Mouse (Mus musculus): ENCODE results near the gene Naa16.
A peak's percentile ranks its signal among the peaks of the same experiment; 100 is the strongest.

Gene Naa16

GRCm38 (mm10) chr14:79327033-79327432 is 63.5 kb downstream of the Naa16 start:
- peak; percentile 66 for DNase-seq

GRCm38 (mm10) chr14:79324112-79324840 is 66.3 kb downstream of the Naa16 start:
- no peak for DNase-seq

GRCm38 (mm10) chr14:79321881-79322280 is 68.7 kb downstream of the Naa16 start:
- DNase-seq: no peak

GRCm38 (mm10) chr14:79321152-79321551 is 69.4 kb downstream of the Naa16 start:
- DNase-seq: peak; percentile 50

- no peak for DNase-seq
Observed at GRCm38 (mm10) chr14:79317602-79318001, 73.0 kb downstream of the Naa16 start.

- no peak for DNase-seq
Observed at GRCm38 (mm10) chr14:79315877-79316276, 74.7 kb downstream of the Naa16 start.

- DNase-seq: no peak
Observed at GRCm38 (mm10) chr14:79314245-79315010, 76.2 kb downstream of the Naa16 start.

- peak; percentile 43 for DNase-seq
Observed at GRCm38 (mm10) chr14:79313439-79314175, 77.0 kb downstream of the Naa16 start.

- no peak for DNase-seq
Observed at GRCm38 (mm10) chr14:79312719-79313118, 77.9 kb downstream of the Naa16 start.

GRCm38 (mm10) chr14:79311918-79312454 is 78.6 kb downstream of the Naa16 start:
- no peak for DNase-seq

GRCm38 (mm10) chr14:79309115-79309514 is 81.5 kb downstream of the Naa16 start:
- no peak for DNase-seq

- no peak for DNase-seq
Observed at GRCm38 (mm10) chr14:79308364-79308763, 82.2 kb downstream of the Naa16 start.

- no peak for DNase-seq
Observed at GRCm38 (mm10) chr14:79307908-79308307, 82.7 kb downstream of the Naa16 start.

- DNase-seq: no peak
Observed at GRCm38 (mm10) chr14:79307138-79307537, 83.4 kb downstream of the Naa16 start.

- no peak for DNase-seq
Observed at GRCm38 (mm10) chr14:79304873-79305464, 85.6 kb downstream of the Naa16 start.

GRCm38 (mm10) chr14:79303150-79303549 is 87.4 kb downstream of the Naa16 start:
- no peak for DNase-seq

GRCm38 (mm10) chr14:79301466-79301875 is 89.1 kb downstream of the Naa16 start, which contains the start of gene Rgcc:
TSS of gene Rgcc (minus strand) at chr14:79301645.
- peak; percentile 97 for DNase-seq

- DNase-seq: peak; percentile 47
Observed at GRCm38 (mm10) chr14:79300641-79301350, 89.8 kb downstream of the Naa16 start.

- DNase-seq: peak; percentile 42
Observed at GRCm38 (mm10) chr14:79299796-79300195, 90.8 kb downstream of the Naa16 start.

GRCm38 (mm10) chr14:79299230-79299629 is 91.3 kb downstream of the Naa16 start:
- no peak for DNase-seq

- DNase-seq: no peak
Observed at GRCm38 (mm10) chr14:79298314-79298992, 92.1 kb downstream of the Naa16 start.

Measured in kidney, postnatal 10 days (tissue).